In genomic region chr12:108635501-108635900, GRCm38 (mm10) we compare ENCODE assay signal across 16 mouse cellular contexts.
DNase-seq lines count a peak whose midpoint lies in the region; ATAC-seq and TF ChIP-seq lines count a peak whose summit lies in the region.
"Had no signal": no experiment of that assay in that cellular context is flagged by ENCODE, and none has a peak within 500 bp of the region (broad histone marks: within the 10 kb centered on the region; RNA-seq: fewer than 3 reads in every experiment).

No protein-coding gene starts in this region.

- no peaks in the 10 kb centered on the region for H3K36me3 ChIP-seq in midbrain, embryonic 16.5 days (ENCODE audit: control insufficient read depth, insufficient read depth, low read length)
- H3K36me3 ChIP-seq: neural tube, embryonic 13.5 days had no signal

- intact Hi-C loops in gastrocnemius, adult 2 months (cut with DNase I), result no loop called here
- intact Hi-C loops in gastrocnemius, postnatal 36 days (cut with DNase I), result no loop called here

- H3K4me2 ChIP-seq in midbrain, embryonic 16.5 days (ENCODE audit: low read length), result no peak overlapping the region
- H3K4me2 ChIP-seq: neural tube, embryonic 13.5 days had no signal

- no peaks in the 10 kb centered on the region for H3K27me3 ChIP-seq in midbrain, embryonic 16.5 days (ENCODE audit: control insufficient read depth, insufficient read depth, low read depth, low read length)
- H3K27me3 ChIP-seq: neural tube, embryonic 13.5 days had no signal

- H3K4me3 ChIP-seq in gastrocnemius, adult 2 months, result peak overlapping the region; percentile 22
- H3K4me3 ChIP-seq in midbrain, embryonic 16.5 days (ENCODE audit: low read depth, low read length), result no peak overlapping the region
- H3K4me3 ChIP-seq: neural tube, embryonic 13.5 days had no signal

- no peak for DNase-seq in gastrocnemius, adult 2 months
- DNase-seq in gastrocnemius, postnatal 36 days, result no peak
- DNase-seq in CD4-positive, CD25-positive, alpha-beta regulatory T cell, adult 2 months (ENCODE audit: low read depth, low spot score), result peak; percentile 76
- peak; percentile 79 to 80 for DNase-seq in spleen, postnatal 36 days (ENCODE audit: low spot score in 2 of 2)
- DNase-seq in cerebellum, adult 8-10 months, result no peak
- DNase-seq: adrenal gland, adult 2 months; gastrocnemius, postnatal 14 days; kidney, postnatal 36 days; left cerebral cortex, postnatal 4 days; right cerebral cortex, postnatal 14 days had no signal

- 96% methylated on average over 4 of the region's 4 CpGs for WGBS in midbrain, embryonic 16.5 days

- H3K9ac ChIP-seq in midbrain, embryonic 16.5 days (ENCODE audit: low read depth, low read length), result no peak overlapping the region
- H3K9ac ChIP-seq: neural tube, embryonic 13.5 days had no signal

- H3K9me3 ChIP-seq in midbrain, embryonic 16.5 days (replicated peaks; ENCODE audit: control insufficient read depth, low read length, poor library complexity, severe bottlenecking), result no peaks in the 10 kb centered on the region
- H3K9me3 ChIP-seq: neural tube, embryonic 13.5 days had no signal

- no peaks in the 10 kb centered on the region for H3K4me1 ChIP-seq in midbrain, embryonic 16.5 days (ENCODE audit: control insufficient read depth, insufficient read depth, low read length)
- H3K4me1 ChIP-seq: neural tube, embryonic 13.5 days had no signal

- H3K27ac ChIP-seq in gastrocnemius, adult 2 months, result no peak overlapping the region
- no peak overlapping the region for H3K27ac ChIP-seq in midbrain, embryonic 16.5 days (ENCODE audit: low read length)
- H3K27ac ChIP-seq: neural tube, embryonic 13.5 days had no signal

- ATAC-seq in inflammation-experienced regulatory T-cells, adult 6 months, result peak; percentile 65
- ATAC-seq in erythroblast, adult 5-6 weeks (replicated peaks; ENCODE audit: low FRiP score, poor library complexity, severe bottlenecking), result no peak
- no peak for ATAC-seq in midbrain, embryonic 16.5 days
- ATAC-seq: forebrain, embryonic 14.5 days; hindbrain, embryonic 16.5 days had no signal

- no peak for TF ChIP-seq CTCF in gastrocnemius, adult 2 months (IDR thresholded peaks at IDR 0.05)

Comparison
In these comparisons a context has a peak if more than half of its experiments do, and no peak if none do; other contexts are left out.
1. DNase-seq: peak in CD4-positive, CD25-positive, alpha-beta regulatory T cell, adult 2 months (single experiment) and spleen, postnatal 36 days (2 of 2); none in gastrocnemius, adult 2 months (single experiment), gastrocnemius, postnatal 36 days (0 of 2) and cerebellum, adult 8-10 months (single experiment).